Mouse (Mus musculus): ENCODE results near the gene Cyp4f14. TPM values are rescaled to one million over a fixed set of nuclear protein-coding genes. Genes with fewer than 3 reads are reported as not detected.

Gene Cyp4f14
- 0.10 and 0.12 TPM in 2 replicates for polyA plus RNA-seq (2012; rRNA removed)

DNA sequence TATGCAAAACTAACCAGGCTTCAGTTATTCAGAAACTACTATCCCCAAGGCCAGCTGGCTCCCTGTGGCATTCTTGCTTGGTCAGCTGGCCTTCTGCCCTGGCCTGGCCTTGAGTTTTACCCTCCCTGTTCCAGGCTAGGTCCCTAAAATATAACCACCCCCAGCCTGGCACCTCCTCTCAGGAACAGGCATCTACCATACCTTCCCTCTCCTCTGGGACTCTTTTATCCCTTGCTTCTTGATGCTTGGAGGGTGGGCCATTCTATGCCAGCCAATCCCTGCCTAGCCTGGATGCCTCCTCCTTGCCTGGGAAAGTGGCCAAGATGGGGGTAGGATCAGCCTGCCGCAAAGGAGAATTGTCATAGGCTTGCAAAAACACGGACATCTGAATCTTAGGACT is at the start of gene Cyp4f14:
TSS of gene Cyp4f14 (minus strand) at position 212 of the 400 bp plus-strand sequence.
- no peak for DNase-seq (ENCODE audit: low spot score)

DNA sequence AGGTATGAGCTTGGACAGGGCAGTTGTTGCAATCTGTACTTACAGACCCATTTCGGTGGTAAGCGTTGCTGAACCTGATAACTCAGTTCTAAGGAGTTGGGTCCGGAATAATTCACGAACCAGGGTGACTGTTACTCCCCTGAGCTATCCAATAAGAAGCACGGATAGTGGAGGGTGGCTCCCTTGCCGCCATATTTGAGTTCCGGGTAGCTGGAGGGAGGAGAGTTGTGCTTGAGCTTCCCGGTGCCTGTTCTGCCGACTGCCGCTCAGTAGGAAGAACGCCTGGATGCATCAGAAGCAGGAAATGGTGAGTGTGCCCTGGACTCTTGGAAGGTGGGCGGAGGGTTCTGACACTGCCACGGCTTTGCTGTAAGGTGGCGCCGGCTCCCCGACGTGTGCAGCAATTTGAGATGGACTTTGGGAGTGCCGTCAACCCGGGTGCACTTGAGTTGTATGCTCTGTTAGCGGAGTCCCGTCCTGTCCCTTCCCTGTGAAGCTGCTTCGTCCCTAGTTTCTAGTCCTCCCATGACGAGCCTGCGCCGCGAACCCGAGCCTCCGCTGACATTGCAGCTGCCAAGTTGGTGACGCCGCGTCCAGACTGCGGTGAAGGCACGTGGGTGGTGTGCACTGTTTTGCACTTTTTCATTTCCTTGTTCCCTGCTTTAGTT is 48.6 kb upstream of the Cyp4f14 start, which contains the start of gene Zfp472:
TSS of gene Zfp472 (plus strand) at position 192 of the 668 bp plus-strand sequence.
- peak; percentile 72 for DNase-seq (ENCODE audit: low spot score)

DNA sequence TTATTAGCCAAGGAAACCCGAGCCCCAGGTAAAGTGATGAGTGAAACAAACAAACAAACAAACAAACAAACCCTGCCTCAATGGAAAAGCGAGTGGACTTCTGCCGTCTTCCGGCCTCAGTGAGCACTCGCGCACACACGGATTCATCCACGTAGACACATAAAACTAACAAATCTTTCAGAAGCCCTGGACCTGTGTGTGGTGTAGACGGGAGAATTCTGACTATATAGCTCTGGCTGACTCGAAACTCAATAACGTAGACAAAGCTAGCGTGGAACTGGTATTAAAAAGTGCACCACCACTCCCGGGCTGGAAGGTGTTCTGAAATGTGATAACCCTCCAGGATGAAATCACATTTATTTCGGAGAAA is 48.1 kb upstream of the Cyp4f14 start:
- no peak for DNase-seq (ENCODE audit: low spot score)

DNA sequence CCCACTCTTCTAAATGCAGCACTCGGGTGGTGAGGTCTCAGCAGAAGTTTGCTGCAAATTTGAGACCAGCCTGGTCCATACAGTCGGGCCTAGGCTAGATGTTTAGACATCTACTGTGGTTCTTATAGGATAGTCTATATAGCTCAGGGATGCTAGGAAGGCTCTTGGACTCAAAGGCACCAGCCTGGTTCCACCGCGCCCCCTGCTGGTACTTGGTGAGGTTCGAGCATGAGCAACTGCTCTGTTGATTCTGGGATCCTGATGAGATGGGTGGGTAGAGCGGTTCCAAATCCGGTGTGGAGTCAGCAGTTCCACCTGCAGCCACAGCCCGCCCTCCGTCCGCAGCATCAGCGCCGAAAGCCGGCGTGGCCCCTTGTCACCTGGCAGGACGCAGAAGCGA is 34.3 kb upstream of the Cyp4f14 start:
- peak; percentile 71 for DNase-seq (ENCODE audit: low spot score)

DNA sequence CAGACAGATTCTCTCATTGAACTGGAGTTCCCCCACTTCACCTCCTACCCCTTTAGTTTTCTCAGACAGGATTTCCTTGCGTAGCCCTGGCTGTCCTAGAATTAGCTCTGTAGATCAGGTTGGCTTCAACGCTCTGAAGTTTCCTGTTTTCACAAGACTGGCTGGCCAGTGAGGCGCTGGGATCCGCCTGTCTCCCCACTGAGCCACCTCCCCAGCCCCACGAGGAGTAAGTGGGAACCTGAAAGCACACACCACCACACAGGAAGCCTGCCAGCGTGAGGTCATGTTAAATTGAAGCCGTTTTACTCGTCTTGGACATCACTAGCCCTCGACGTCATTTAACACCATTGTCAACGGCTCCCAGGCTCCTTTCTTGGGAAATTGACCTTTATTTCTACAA is 33.9 kb upstream of the Cyp4f14 start:
- no peak for DNase-seq (ENCODE audit: low spot score)

DNA sequence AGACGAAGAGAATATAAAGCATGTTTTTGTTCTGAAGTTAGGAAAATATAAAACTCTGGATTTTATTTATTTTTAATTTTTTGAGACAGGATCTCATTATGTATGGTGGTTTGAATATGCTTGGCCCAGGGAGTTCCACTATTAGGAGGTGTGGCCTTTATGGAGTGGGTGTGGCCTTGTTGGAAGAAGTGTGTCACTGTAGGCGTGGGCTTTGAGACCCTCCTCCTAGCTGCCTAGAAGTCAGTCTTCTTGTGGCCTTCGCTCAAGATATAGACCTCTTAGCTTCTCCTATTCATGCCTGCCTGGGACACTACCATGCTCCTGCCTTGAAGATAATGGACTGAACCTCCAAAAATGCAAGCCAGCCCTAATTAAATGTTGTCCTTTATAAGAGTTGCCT is 33.0 kb upstream of the Cyp4f14 start:
- DNase-seq (ENCODE audit: low spot score): no peak

DNA sequence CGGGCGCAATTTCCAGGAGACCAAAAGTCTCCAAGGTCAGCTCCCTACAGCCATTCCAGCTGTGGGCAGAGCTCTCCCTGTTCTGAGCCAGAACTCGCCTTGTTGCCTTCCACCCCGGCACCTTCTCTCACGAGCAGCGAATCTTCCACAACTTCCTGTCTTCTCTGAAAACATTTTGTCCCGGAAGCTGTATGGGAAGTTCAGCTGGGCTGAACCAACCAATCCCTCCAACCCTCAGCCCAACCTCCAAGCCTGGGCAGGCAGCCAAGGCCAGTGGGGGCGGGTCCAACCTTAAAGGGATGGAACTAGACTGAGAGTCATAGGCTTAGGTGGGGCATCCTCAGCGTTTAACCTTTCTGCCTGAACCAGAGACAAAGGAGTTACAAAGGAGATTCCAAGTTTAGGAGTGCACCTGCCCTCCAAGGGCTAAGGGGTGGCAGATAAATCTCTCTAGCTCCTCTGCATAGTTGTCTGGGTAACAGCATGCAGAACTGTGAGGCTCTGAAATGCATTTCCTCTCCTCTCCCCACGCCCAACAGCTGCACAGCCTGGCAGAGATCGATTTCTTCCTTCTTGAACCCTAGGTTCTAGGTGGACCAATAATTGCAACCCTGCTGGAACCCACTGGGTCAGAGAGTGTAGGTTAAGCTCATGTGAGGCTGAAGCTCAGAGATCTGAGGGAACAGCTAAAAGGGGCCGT is 30.2 kb upstream of the Cyp4f14 start, which contains the start of gene Cyp4f13:
TSS of gene Cyp4f13 (minus strand) at position 188 of the 700 bp plus-strand sequence.
- peak; percentile 90 for DNase-seq (ENCODE audit: low spot score)

DNA sequence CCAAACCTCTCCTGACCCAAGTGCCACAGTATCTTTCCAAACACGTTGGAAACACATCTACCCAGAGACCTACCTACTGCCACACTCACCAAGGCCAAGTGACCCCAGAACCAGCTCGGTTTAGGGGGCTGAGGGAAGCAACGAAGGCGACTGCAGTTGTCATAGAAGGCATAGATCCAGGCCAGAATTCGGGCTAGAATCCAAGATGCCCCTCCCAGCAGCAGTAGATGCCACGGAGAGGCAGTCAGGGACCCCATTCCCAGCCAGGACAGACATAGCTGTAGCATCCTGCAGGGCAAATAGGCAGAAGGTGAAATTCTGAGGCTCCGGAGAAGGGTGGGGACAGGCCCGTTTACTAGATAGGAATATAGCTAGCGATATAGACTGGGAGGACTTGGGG is 29.6 kb upstream of the Cyp4f14 start:
- DNase-seq (ENCODE audit: low spot score): no peak

DNA sequence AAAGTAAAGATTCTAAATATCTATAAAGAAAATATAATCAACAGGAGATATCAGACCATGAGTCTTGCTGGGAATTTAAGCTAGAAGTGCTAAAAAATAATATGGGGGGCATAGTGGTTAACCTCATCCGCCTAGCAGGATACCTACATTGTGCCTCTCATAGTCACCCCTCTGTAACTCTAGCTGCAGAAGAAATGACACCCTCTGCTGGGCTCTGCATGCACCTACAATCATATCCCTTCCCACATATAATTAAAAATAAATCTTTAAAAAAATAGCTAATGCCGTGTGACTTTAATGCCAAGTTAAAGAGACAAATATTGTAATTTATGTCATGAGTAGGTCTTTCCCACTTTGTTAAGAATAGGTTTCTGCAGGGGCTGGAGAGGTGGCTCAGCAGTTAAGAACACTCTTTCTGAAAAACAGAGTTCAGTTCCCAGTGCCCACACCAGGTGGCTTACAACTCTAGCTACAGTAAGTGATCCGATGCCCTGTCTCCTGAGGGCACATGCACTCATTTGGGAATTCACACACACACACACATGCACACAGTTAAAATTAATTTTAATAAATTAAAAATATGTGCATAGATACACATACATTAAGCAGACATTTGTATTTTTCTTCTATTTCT is 27.4 kb upstream of the Cyp4f14 start:
- DNase-seq (ENCODE audit: low spot score): no peak

DNA sequence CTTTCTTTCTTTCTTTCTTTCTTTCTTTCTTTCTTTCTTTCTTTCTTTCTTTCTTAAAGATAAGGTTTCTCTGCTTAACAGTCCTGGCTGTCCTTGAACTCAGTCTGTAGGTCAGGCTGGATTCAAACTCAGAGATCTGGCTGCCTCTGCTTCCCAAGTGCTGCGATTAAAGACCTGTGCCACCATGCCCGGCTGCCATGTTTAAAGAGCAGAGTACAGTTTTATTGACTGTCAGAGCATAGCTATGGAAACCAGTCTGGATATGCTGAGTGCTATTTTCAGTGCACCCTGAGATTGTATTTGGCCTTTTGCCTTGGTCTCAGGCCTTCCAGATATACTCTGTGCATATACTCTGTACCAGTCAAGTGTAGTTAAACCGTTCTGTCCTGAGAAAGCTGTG is 26.5 kb upstream of the Cyp4f14 start:
- no peak for DNase-seq (ENCODE audit: low spot score)

DNA sequence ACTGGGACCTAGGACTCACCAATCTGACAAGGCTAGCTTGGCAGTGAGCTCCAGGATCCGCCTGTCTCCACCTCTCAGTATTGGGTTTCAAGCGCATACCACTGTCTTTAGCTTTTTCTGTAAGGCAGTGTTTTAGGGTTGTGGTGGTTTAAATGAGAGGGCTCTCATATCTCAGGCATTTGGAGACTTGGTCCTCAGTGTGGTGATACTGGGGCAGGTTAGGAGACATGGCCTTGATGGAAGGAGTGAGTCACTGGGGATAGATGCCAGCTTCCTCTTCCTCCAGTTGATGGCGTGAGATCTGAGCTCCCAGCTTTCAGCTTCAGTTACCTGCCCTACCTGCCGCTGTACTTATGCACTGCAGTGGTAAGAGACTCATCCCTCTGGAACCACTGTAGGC is 22.7 kb upstream of the Cyp4f14 start:
- no peak for DNase-seq (ENCODE audit: low spot score)

DNA sequence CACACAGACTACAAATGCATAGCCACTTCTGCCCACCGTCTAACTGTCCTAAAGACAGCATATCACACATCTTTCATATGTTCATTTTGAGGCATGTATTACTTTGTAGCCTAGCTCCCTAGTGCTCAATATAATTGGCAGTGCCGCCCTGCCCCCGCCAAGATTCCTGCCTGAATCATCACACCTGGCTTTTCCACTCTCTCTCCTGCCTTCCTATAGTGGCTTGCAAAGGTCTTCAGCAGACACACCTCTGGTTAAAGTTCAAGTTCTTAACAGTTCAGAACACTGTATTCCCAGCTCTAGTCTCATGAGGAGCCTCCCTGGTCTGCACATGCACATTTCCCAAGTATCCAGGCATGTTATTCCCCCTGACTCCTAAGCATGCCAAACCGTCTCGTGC is 10.7 kb upstream of the Cyp4f14 start:
- DNase-seq (ENCODE audit: low spot score): no peak

DNA sequence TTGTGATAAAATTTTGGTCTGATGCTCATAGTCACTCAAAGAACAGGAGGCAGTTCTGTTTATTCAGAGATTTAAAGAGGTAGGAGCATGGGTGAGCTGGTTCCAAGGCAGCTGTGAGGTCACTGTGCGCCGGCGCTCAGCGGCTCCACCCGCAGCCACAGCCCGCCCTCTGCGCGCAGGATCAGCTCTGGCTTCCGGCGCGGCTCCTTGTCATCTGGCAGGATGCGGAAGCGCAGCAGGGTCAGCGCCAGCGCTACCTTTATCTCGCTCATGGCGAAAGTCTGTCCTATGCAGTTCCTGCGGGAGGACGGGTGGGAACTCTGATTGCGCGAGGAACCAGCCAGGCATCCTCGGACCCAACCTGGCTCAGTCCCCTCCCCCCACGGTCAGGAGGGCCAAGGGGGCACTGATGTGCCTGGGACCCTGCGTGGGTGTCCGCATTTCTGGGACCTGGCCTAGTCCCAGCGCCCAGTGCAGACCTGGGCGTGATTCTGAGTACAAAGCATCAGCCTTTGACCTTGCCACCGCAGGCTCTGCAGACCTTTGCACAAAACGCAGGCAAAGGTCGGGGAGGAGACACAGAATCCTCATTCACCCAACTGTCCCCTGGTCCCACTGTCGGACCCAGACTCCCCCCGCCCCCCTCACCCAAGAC is 7.6 kb upstream of the Cyp4f14 start:
- peak; percentile 53 for DNase-seq (ENCODE audit: low spot score)

DNA sequence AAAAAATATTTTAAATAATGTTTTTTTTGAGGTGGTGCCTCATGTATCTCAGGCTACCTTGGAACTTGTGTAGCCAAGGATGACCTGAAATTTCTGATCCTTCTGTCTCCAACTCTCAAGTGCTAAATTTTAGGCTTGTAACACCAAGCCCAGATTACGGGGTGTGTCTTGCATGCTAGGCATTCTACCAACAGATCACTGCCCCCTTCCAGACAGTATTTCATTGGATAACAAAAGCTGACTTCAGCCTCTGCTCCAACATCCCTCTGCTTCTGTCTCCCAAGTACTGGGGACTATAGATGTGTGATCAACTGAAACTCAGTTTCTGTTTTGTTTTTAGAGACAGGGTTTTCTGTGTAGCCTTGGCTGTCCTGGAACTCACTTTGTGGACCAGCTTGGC is 6.5 kb upstream of the Cyp4f14 start:
- DNase-seq (ENCODE audit: low spot score): no peak

DNA sequence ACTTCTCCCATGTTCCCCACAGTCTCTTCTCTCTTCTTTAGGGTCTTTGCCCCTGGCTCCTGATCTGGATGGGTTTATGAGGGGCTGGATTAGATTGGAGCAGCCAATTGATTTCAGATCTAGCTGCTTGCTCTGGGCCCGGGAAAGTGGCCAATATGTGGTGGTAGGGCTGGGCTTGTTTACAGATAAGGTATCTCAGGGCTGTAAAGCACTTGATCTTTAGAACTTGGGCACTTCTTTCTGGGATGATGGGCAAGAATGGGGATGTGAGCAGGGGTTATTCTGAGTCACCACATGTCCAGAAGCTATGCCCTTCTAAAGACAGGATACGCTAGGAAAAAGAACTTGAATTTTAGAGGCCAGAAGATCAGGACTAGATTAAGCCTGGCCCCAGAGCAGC is 2.0 kb upstream of the Cyp4f14 start:
- no peak for DNase-seq (ENCODE audit: low spot score)

DNA sequence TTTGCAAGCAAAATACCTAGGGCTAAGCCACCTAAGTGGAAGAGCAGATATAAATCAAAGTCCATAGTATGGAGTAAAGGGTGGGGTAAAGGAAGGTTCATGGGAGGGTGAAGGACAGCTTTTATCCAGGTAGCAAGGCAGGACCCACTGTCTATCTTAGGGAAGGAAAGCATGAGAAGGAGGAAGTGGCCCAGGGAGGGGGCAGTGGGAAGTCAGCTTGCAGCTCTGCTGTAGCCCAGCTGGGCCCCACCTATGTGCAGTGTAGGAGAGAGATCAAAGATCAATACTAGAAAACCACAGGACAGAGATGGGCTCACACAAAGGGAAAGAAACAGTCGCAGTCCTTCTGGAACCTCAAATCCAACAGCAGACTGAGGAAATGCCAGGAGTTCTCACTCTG is 1.1 kb downstream of the Cyp4f14 start:
- DNase-seq (ENCODE audit: low spot score): no peak

DNA sequence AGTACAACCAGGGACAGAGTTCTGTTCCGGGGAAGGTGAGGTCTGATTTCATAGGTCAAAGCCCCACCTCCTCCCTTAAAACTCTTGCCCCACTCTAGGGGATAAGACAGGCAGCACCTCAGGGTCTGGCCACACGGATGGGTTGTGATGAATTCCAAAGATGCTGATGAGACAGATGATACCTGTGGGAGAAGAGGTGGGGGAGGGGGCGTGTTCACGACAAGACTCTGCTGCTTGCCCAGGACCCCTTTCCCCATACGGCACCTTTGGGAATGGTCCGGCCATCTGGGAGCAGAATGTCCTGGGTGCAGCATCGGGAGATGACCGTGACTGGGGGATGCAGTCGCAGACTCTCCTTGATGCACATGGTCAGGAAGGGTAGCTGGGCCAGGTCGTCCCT is 11.0 kb downstream of the Cyp4f14 start:
- no peak for DNase-seq (ENCODE audit: low spot score)

DNA sequence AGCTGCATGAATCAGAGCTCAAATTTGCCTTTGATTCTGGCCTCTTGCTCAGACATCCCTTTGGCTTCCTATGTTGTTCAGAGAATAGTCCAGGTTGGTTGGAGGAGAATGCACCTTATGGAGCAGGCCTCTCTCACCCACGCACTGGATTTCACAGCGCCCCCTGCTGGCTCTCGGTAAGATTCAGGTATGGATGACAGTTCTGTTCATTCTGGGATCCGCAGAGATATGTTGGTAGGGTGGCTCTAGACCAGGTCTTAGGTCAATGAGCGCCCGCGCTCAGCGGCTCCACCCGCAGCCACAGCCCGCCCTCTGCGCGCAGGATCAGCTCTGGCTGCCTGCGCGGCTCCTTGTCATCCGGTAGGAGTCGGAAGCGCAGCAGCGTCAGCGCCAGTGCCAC is 11.9 kb downstream of the Cyp4f14 start:
- peak; percentile 39 for DNase-seq (ENCODE audit: low spot score)

DNA sequence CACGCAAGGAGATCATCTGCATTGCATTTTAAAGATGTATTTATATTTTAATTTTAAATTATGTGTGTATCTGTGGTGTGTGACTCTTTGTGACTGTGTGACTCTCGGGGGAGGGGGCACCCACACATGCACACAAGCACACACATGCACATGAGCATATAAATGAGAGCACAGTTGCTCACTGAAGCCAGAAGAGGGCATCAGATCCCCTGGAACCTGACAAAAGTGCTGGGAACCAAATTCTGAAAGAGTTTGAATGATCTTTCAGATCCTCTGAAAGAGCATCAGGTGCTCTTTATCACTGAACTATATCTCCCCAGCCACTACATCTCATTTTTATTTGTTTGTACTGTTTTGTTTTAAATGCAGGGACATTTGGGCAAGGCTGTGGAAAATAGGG is 12.7 kb downstream of the Cyp4f14 start:
- DNase-seq (ENCODE audit: low spot score): no peak

DNA sequence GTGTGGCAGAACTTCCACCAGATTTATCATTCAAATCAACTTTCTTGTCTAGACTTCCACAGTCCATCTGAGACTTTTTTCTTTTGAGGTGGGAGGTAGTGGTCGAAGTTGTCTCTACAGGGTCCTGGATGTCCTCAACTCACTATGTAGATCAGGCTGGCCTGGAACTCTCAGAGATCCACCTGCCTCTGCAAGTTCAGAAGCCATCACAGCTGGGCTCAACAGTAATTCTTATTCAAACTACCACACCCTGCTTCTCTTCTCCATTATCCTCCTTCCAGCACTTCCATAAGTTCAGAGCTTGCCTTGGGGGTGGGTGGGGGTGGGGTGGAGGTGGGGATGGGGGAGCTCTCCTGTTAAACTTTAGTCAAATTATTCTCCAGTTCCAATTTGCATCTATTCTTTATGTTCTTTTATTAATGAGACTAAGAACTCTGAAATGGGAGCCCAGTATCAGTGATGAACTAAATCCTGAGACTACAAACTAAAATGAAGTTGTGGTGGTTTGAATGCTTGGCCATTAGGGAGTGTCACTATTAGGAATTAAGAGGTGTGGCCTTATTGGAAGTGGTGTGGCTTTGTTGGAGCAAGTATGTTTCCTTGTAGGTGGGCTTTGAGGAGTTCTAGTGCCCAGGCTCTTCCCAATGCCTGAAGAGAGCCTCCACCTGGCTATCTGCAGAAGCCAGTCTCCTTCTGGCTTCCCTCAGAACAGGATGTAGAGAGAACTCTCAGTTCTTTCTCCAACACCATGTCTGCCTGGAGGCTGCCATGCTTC is 15.2 kb downstream of the Cyp4f14 start:
- DNase-seq (ENCODE audit: low spot score): no peak

DNA sequence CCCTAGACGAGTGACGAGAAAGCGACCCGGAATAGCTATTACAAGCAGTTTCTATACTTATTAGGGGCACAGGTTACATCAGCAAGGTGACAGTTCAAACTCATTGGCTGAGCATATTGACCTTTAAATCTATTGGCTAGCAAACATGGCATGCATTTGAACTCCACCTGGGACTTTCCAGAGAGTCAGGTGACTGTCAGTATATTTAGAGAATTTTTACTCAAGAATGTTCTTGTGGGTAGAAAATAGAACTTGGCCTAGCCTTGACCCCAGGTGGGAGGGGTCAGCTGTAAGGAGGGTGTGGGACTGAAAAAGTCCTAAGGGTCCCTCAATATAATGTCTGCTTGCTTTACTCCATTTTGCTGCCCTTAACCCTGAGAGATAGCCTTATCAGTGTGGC is 21.7 kb downstream of the Cyp4f14 start:
- no peak for DNase-seq (ENCODE audit: low spot score)

DNA sequence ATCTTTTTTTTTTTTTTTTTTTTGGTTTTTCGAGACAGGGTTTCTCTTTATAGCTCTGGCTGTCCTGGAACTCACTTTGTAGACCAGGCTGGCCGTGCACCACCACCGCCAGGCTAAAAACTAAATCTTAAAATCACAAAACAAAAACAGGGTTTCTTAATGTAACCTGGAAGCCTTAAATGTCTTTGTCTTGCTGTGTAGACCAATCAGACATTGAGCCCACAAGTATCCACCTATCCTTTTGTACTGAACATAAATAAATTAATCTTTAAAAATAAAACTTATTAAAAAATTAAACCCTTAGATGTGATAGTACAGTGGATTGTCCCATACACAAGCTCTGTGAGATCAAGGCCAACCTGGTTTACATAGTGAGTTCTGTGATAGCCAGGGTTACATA is 23.2 kb downstream of the Cyp4f14 start:
- no peak for DNase-seq (ENCODE audit: low spot score)
